Mouse (Mus musculus) neutrophil, adult 5-6 weeks (primary cell): ENCODE results near the gene Krtap6-1. TPM values are rescaled to one million over a fixed set of nuclear protein-coding genes. Genes with fewer than 3 reads are reported as not detected.
"Not testable (repeated sequence)": the region's sequence is repeated elsewhere in the genome, so short reads cannot be mapped to it uniquely, and the experiment has no call there.

Source experiments
- ATAC-seq: fragments of 151-379, 151-347 bp; 2 replicates; pipeline ENCODE4 v1.8.0; 2017; ENCODE audit warnings: mild to moderate bottlenecking, moderate TSS enrichment; ENCODE audit not compliant: insufficient number of reproducible peaks, poor library complexity, low FRiP score, severe bottlenecking; ENCODE audit errors: extremely low read depth
- total RNA-seq: library from RNA; stranded (forward); fragments of 200-1000 nt; gene quantifications from 2 replicates; pipeline ENCODE4 v1.2.3, GENCODE M21; 2017

Gene Krtap6-1
- total RNA-seq = not detected in 2 replicates

- not testable (repeated sequence) for ATAC-seq
Observed at GRCm38 (mm10) chr16:89031399-89031798, at the start of gene Krtap6-1. TSS of gene Krtap6-1 (plus strand) at chr16:89031699.

- ATAC-seq = no peak
Observed at GRCm38 (mm10) chr16:89010659-89011058, 20.8 kb upstream of the Krtap6-1 start, which contains the start of gene Krtap22-2. TSS of gene Krtap22-2 (minus strand) at chr16:89010759.

DNA sequence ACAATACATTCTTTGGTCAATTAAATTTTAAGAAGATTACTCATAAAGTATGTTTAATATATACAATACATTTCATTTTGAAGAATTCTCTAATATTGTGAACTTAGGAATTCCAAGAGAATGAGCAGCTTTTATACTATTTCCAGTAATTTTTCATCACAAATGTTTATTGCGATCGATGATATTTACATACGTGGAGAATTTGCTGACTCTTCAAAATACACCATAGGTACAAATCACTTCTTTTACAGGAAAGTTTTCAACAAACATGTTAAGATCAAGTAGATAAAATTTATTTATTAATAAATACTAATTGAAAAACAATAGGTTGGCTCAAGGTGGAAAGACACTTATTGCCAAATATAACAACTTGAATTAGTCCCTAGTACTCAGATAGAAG is 17.5 kb upstream of the Krtap6-1 start:
- ATAC-seq = no peak

DNA sequence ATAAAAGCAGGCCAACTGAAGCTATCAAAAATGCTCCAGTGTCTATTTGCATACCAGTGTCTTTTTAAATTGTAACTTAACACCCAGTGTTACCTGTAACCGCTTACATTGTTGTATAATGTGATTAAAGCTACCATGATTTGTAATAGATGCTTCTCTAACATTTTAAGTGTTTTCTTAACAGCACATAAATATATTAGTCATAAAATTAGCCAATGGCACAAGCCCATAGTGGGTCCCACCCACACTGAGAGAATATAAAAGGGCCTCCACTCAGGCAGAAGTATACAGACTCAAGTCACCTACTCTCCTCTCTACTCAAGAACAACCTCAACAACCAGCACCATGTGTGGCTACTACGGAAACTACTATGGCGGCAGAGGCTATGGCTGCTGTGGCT is 16.5 kb upstream of the Krtap6-1 start, which contains the start of gene Gm10229:
Gene Gm10229, plus strand, starts transcription at position 301 of the 400 bp plus-strand sequence.
- ATAC-seq = not testable (repeated sequence)

DNA sequence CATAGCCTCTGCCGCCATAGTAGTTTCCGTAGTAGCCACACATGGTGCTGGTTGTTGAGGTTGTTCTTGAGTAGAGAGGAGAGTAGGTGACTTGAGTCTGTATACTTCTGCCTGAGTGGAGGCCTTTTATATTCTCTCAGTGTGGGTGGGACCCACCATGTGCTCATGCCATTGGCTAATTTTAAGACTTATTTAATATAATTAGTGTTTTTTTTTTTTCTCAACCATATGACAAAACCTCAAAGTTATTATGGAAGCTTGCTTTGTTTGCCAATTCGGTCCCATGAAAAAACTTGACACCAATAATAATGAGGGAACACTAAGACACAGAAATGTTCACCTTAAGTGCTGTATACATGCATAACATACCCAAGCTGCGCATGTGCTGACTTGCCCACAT is 9.9 kb downstream of the Krtap6-1 start, which contains the start of gene Gm10228:
Gene Gm10228, minus strand, starts transcription at position 101 of the 400 bp plus-strand sequence.
- ATAC-seq = not testable (repeated sequence)

DNA sequence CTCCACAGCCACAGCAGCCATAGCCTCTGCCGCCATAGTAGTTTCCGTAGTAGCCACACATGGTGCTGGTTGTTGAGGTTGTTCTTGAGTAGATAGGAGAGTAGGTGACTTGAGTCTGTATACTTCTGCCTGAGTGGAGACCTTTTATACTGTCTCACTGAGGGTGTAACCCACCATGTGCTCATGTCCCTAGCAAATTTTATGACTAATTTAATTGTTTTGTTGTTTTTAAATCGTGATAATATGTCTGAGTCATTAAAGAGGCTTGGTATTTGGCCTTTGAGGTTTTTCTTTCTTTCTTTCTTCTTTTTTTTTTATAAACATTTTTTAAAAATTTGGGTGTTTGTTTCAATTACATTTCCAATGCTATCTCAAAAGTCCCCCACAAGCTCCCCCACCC is 16.3 kb downstream of the Krtap6-1 start, which contains the start of gene Krtap6-5:
Gene Krtap6-5, minus strand, starts transcription at position 101 of the 400 bp plus-strand sequence.
- no peak for ATAC-seq

GRCm38 (mm10) chr16:89063902-89064301 is 32.4 kb downstream of the Krtap6-1 start, which contains the start of gene 1110025L11Rik:
TSS of gene 1110025L11Rik (minus strand) at chr16:89064002.
- not testable (repeated sequence) for ATAC-seq

- not testable (repeated sequence) for ATAC-seq
Observed at GRCm38 (mm10) chr16:89071041-89071440, 39.5 kb downstream of the Krtap6-1 start.

Other genes with a start within 250 kb of the Krtap6-1 start
- not detected in 2 replicates for gene Gm20741, start 219.5 kb upstream of the Krtap6-1 start, total RNA-seq
- gene Krtap15, start 211.5 kb upstream of the Krtap6-1 start, total RNA-seq = not detected in 2 replicates
- not detected in 2 replicates for gene Krtap14, start 205.6 kb upstream of the Krtap6-1 start, total RNA-seq
- gene Krtap19-1, start 162.3 kb upstream of the Krtap6-1 start, total RNA-seq = not detected in 2 replicates
- not detected in 2 replicates for gene Krtap19-2, start 157.4 kb upstream of the Krtap6-1 start, total RNA-seq
- not detected in 2 replicates for gene Krtap19-3, start 153.7 kb upstream of the Krtap6-1 start, total RNA-seq
- gene Krtap19-4, start 146.6 kb upstream of the Krtap6-1 start, total RNA-seq = not detected in 2 replicates
- not detected in 2 replicates for gene Krtap19-5, start 135.2 kb upstream of the Krtap6-1 start, total RNA-seq
- not detected in 2 replicates for gene Krtap19-9b, start 99.4 kb upstream of the Krtap6-1 start, total RNA-seq
- not detected in 2 replicates for gene Krtap16-3, start 68.8 kb upstream of the Krtap6-1 start, total RNA-seq
- gene Krtap22-2, start 20.9 kb upstream of the Krtap6-1 start, total RNA-seq = not detected in 2 replicates
- not detected in 2 replicates for gene Gm10229, start 16.4 kb upstream of the Krtap6-1 start, total RNA-seq
- not detected in 2 replicates for gene Gm10228, start 9.8 kb downstream of the Krtap6-1 start, total RNA-seq
- not detected in 2 replicates for gene Krtap6-5, start 16.2 kb downstream of the Krtap6-1 start, total RNA-seq
- not detected in 2 replicates for gene 1110025L11Rik, start 32.3 kb downstream of the Krtap6-1 start, total RNA-seq
- gene Krtap6-3, start 52.3 kb downstream of the Krtap6-1 start, total RNA-seq = not detected in 2 replicates
- gene Gm6358, start 109.2 kb downstream of the Krtap6-1 start, total RNA-seq = not detected in 2 replicates
- gene Gm10061, start 119.4 kb downstream of the Krtap6-1 start, total RNA-seq = not detected in 2 replicates
- not detected in 2 replicates for gene Gm9789, start 126.3 kb downstream of the Krtap6-1 start, total RNA-seq
- not detected in 2 replicates for gene Gm7735, start 137.8 kb downstream of the Krtap6-1 start, total RNA-seq
- gene 1110057P08Rik, start 143.0 kb downstream of the Krtap6-1 start, total RNA-seq = not detected in 2 replicates
- gene Krtap20-2, start 174.2 kb downstream of the Krtap6-1 start, total RNA-seq = not detected in 2 replicates